In the genomic region with DNA sequence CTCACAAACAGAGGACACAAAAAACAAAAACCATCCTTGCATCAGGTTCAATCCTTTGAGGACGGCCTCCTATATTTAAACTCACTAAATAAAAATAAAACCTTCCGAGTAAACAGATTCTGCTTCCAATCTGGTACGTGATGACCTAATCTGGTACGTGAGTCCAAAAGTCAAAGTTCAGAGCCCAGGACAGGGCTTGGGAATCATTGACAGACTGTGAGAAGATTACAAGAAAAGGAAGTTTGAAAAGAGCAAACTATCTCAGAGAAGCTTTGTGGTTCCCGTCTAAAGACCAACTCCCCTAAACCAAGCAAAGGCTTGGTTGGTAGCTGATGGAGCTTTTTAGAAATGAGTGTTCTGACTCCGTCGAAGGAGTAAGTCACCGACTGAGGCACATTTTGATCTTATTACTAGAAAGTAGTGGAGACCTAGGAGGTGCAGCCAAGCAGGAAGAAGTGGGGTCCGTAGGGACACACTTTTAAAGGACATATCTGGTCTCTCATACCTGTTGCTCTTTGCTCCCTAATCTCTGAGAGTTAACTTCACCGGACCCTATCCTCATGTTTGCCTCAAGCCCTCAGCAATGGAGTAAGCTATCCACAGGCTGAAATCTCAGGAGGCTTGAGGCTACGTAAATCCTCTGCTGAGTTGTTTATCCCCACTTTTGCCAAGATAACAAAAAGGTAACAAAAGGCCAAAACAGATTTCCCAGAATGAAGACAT, we compare ENCODE assay signal across 14 mouse cellular contexts. TPM values are rescaled to one million over a fixed set of nuclear protein-coding genes. Genes with fewer than 3 reads are reported as not detected.
DNase-seq lines count a peak whose midpoint lies in the region; ATAC-seq and TF ChIP-seq lines count a peak whose summit lies in the region.
"Had no signal": no experiment of that assay in that cellular context is flagged by ENCODE, and none has a peak within 500 bp of the region (broad histone marks: within the 10 kb centered on the region; RNA-seq: fewer than 3 reads in every experiment).

No protein-coding gene starts in this region.

- H3K27me3 ChIP-seq in lung, embryonic 15.5 days = no peaks in the 10 kb centered on the region
- no peaks in the 10 kb centered on the region for H3K27me3 ChIP-seq in thymus, adult 2 months (ENCODE audit: control insufficient read depth, insufficient read depth, low read length)
- no peaks in the 10 kb centered on the region for H3K27me3 ChIP-seq in limb, embryonic 10.5 days (ENCODE audit: low read depth, poor library complexity, severe bottlenecking)
- H3K27me3 ChIP-seq: heart, embryonic 15.5 days; midbrain, embryonic 12.5 days had no signal

- peaks cover 10% of the 10 kb centered on the region for H3K4me1 ChIP-seq in lung, embryonic 15.5 days
- H3K4me1 ChIP-seq in thymus, adult 2 months (replicated peaks; ENCODE audit: control insufficient read depth, insufficient read depth, low read length) = no peaks in the 10 kb centered on the region
- H3K4me1 ChIP-seq in limb, embryonic 10.5 days = peaks cover 16% of the 10 kb centered on the region

- TF ChIP-seq CTCF in thymus, adult 2 months (IDR thresholded peaks at IDR 0.05; ENCODE audit: borderline replicate concordance, control insufficient read depth, extremely low read depth, insufficient read depth, low read length, poor library complexity) = no peak

- TF ChIP-seq POLR2A in thymus, adult 2 months (IDR thresholded peaks at IDR 0.05; ENCODE audit: control insufficient read depth, extremely low read depth, insufficient read depth, low read length, poor library complexity) = no peak

- no peaks in the 10 kb centered on the region for H3K36me3 ChIP-seq in lung, embryonic 15.5 days
- H3K36me3 ChIP-seq in thymus, adult 2 months (ENCODE audit: control insufficient read depth, insufficient read depth, low read length) = no peaks in the 10 kb centered on the region
- H3K36me3 ChIP-seq in limb, embryonic 10.5 days = no peaks in the 10 kb centered on the region
- H3K36me3 ChIP-seq: heart, embryonic 15.5 days; midbrain, embryonic 12.5 days had no signal

- no peaks in the 10 kb centered on the region for H3K9me3 ChIP-seq in lung, embryonic 15.5 days
- no peaks in the 10 kb centered on the region for H3K9me3 ChIP-seq in limb, embryonic 10.5 days (replicated peaks)
- H3K9me3 ChIP-seq: heart, embryonic 15.5 days; midbrain, embryonic 12.5 days had no signal

- ATAC-seq in lung, embryonic 15.5 days (ENCODE audit: borderline replicate concordance, extremely low read depth, low FRiP score, low TSS enrichment) = no peak
- ATAC-seq in CD4-positive, CD25-positive, alpha-beta regulatory T cell, adult 4 months = no peak
- ATAC-seq: forebrain, postnatal 0 days had no signal

- H3K27ac ChIP-seq in lung, embryonic 15.5 days = 0 out of 2 replicates have a peak overlapping the region, but pooled peaks have one; percentile 25
- H3K27ac ChIP-seq in thymus, adult 2 months (ENCODE audit: control insufficient read depth, insufficient read depth, low read length) = no peak overlapping the region
- H3K27ac ChIP-seq in limb, embryonic 10.5 days = no peak overlapping the region
- H3K27ac ChIP-seq: heart, embryonic 15.5 days; macrophage; midbrain, embryonic 12.5 days had no signal

- H3K4me2 ChIP-seq in lung, embryonic 15.5 days = no peak overlapping the region
- H3K4me2 ChIP-seq: heart, embryonic 15.5 days; midbrain, embryonic 12.5 days had no signal

- WGBS in lung, embryonic 15.5 days = 69% methylated on average over 11 of the region's 11 CpGs
- 32% methylated on average over 11 of the region's 11 CpGs for WGBS in large intestine, adult 2 months
- 93% methylated on average over 11 of the region's 11 CpGs for WGBS in thymus, adult 2 months
- 88% methylated on average over 11 of the region's 11 CpGs for WGBS in limb, embryonic 10.5 days

- H3K4me3 ChIP-seq in lung, embryonic 15.5 days = no peak overlapping the region
- no peak overlapping the region for H3K4me3 ChIP-seq in thymus, adult 2 months (ENCODE audit: control insufficient read depth, insufficient read depth, low read length)
- no peak overlapping the region for H3K4me3 ChIP-seq in limb, embryonic 10.5 days
- H3K4me3 ChIP-seq: heart, embryonic 15.5 days; midbrain, embryonic 12.5 days had no signal

- H3K9ac ChIP-seq in lung, embryonic 15.5 days = no peak overlapping the region
- H3K9ac ChIP-seq: forebrain, postnatal 0 days; heart, embryonic 15.5 days; midbrain, embryonic 12.5 days had no signal

- DNase-seq in lung, adult 18-20 months = no peak
- DNase-seq in kidney, adult 9 months = peak; percentile 92
- DNase-seq in large intestine, adult 2 months (ENCODE audit: low read depth, low spot score) = peak; percentile 80
- no peak for DNase-seq in thymus, adult 2 months
- DNase-seq in limb, embryonic 10.5 days (ENCODE audit: low spot score) = no peak
- DNase-seq: cerebellum, postnatal 10 days; forebrain, postnatal 0 days; heart, adult 11 months; right cerebral cortex, postnatal 14 days had no signal

RNA-seq across cellular contexts. Expression of a gene that starts 23.7 kb away (rescaled TPM):
- polyA plus RNA-seq in lung, embryonic 15.5 days (2015; fragmentation: Nextera tagmentation; extraction: Ambion mirVana) = 7.2 and 7.9 TPM in 2 replicates
- polyA plus RNA-seq in large intestine, adult 2 months (2012; rRNA removed) = 11.0 and 15.1 TPM in 2 replicates
- polyA plus RNA-seq in thymus, adult 2 months (2012; rRNA removed) = 2.7 and 3.3 TPM in 2 replicates
- polyA plus RNA-seq in limb, embryonic 10.5 days (2016; fragmentation: Nextera tagmentation; extraction: Ambion mirVana) = 5.8 and 6.4 TPM in 2 replicates
- not detected for polyA plus RNA-seq in CD4-positive, CD25-positive, alpha-beta regulatory T cell, adult 4 months (2017; shearing (Covaris generic))

Comparison
In these comparisons a context has a peak if more than half of its experiments do, and no peak if none do; other contexts are left out.
1. DNase-seq: peak in kidney, adult 9 months (single experiment) and large intestine, adult 2 months (single experiment); none in lung, adult 18-20 months (0 of 2), thymus, adult 2 months (single experiment) and limb, embryonic 10.5 days (single experiment).